Mouse (Mus musculus) left cerebral cortex, postnatal 14 days (tissue): ENCODE results near the gene Hist1h1d. TPM values are rescaled to one million over a fixed set of nuclear protein-coding genes. Genes with fewer than 3 reads are reported as not detected.

ENCODE experiments used
- DNase-seq, 2 experiments: peaks; one replicate each; pipeline ENCODE4 v3.0.0; 2021 to 2022; ENCODE audit warnings: low spot score in 2 of 2, mixed read lengths in 1 of 2
- intact Hi-C: fragments of 180-260 bp; cut with DNase I; formaldehyde crosslinking; loops from one replicate; pipeline ENCODE4 v1.15.1; 2025
- microRNA-seq, 2 experiments: library from miRNA; unstranded; fragments of <30 nt; microRNA quantifications; one replicate each; pipeline ENCODE4 v1.2.0; 2022
- total RNA-seq, 2 experiments: library from RNA; stranded (reverse); gene quantifications; 2 replicates each; pipeline ENCODE4 v1.2.3; 2021

The Hist1h1d gene
- total RNA-seq, 2 experiments from 2014 or later: 3.1 to 4.2 TPM

DNA sequence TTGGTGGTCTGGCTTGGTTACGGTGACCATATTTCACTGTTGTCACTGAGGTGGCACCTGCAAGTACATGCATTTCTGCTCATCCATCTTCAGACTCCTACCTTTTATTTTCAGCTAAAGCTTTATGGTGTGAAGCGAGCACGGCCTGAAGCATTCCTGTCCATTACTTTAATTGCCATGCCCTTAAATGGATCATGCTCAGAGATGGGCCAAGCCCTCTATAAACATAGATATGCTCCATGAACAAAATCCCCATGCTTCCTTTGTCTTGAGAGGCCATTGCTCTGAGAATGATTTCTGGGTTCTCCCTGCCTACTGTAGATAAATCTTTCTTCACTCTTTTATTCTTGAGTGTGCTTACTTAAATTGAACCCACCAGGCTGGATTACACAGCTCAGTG, 51.4 kb downstream of the Hist1h1d start:
- intact Hi-C loops: no loop called here
- DNase-seq: no peak

DNA sequence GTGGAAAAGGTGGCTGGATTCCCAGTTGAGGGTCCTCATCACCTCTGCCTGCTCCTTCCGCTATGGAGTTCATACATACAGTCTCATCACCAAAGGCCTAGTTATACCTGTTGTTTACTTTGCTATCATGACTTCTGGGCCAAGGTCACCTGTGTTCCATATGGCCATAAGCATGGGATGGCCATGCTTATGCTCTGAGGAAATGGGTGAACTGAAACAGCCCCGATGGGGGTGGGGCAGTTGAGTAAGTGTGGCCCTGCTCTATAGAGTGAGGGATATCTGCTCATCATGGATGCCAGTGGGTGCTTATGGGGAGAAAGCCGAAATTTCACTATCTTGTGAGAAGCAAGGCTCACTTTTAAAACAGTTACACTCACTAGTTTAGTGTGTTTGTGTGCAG, 52.0 kb downstream of the Hist1h1d start:
- no peak for DNase-seq
- intact Hi-C loops: no loop called here

DNA sequence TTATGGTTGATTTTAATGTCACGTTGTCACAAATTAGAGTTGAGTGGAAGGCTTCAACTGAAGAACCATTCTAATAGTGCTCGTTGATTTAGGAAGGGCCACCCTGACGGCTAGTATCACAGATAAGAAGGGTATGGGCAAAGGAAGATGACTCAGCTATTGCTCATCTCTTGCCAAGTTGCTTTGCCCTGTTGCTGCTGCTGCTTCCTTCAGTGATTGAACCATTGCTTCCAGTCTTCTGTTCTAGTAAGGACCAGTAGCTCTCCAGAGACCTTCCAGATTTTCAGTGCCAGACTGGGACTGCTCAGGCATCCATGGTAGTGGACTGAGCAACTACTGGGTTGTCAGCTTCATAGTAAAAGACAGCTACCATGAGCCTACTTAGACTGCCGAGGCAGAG, 56.1 kb downstream of the Hist1h1d start:
- intact Hi-C loops: no loop called here
- DNase-seq: no peak

DNA sequence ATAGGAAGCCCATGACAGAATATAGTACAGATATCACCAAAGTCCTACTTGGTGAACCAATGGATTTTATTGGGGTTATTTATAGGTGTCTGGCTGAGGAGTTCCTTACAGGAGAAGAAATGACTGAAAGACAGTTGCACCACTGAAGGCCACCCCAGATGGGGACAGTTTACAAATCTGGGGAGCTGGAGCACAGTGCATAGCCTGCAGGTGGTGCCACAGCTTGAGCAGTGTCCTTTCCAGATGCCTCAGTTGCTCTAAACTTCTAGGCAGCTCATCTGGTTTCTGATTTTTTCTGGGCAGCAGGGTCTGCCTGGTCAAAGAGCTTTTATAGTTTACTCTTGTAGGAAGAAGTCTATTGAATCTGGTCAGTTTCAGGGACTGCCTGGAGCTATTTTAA, 56.8 kb downstream of the Hist1h1d start:
- intact Hi-C loops: no loop called here
- no peak for DNase-seq

Small RNAs within 50 kb of the gene (microRNA-seq; reads per million reads assigned to microRNA genes)
- gene Gm44297 (0 reads per million in 2 experiments), gene Gm44359 (0 reads per million in 2 experiments), gene Gm44394 (0 reads per million in 2 experiments), gene n-TStga1 (0 reads per million in 2 experiments)

Other genes with a start within 250 kb of the Hist1h1d start
- 10 to 100 TPM; 39.5 TPM for gene Zfp322a, start 184.1 kb upstream of the Hist1h1d start, total RNA-seq
- gene Abt1, start 129.4 kb upstream of the Hist1h1d start, total RNA-seq: 1 to 10 TPM; 6.9 to 7.1 TPM
- not detected for gene Btn1a1, start 87.4 kb upstream of the Hist1h1d start, total RNA-seq
- 1 to 10 TPM in 1 of 2 experiments, under 1 TPM in 1; 0.82 to 1.3 TPM for gene Btn2a2, start 64.4 kb upstream of the Hist1h1d start, total RNA-seq
- 100 to 1,000 TPM; 264 to 291 TPM for gene Hist1h4h, start 22.2 kb upstream of the Hist1h1d start, total RNA-seq
- 10 to 100 TPM in 1 of 2 experiments, 1 to 10 TPM in 1; 4.3 to 21.5 TPM for gene Hist1h2af, start 19.4 kb upstream of the Hist1h1d start, total RNA-seq
- gene Hist1h3g, start 17.8 kb upstream of the Hist1h1d start, total RNA-seq: 1 to 10 TPM; 5.8 to 6.2 TPM
- under 1 TPM; 0.91 to 0.92 TPM for gene Hist1h2bh, start 9.9 kb upstream of the Hist1h1d start, total RNA-seq
- gene Hist1h3f, start 9.2 kb upstream of the Hist1h1d start, total RNA-seq: 10 to 100 TPM; 18.7 to 21.0 TPM
- 100 to 1,000 TPM; 150 to 165 TPM for gene Hist1h4f, start 1.6 kb upstream of the Hist1h1d start, total RNA-seq
- gene Hist1h3e, start 9.1 kb downstream of the Hist1h1d start, total RNA-seq: 10 to 100 TPM; 49.1 to 57.1 TPM
- 10 to 100 TPM in 1 of 2 experiments, 1 to 10 TPM in 1; 8.2 to 10.1 TPM for gene Hist1h2ae, start 18.0 kb downstream of the Hist1h1d start, total RNA-seq
- gene Hist1h2bg, start 18.1 kb downstream of the Hist1h1d start, total RNA-seq: 10 to 100 TPM; 79.2 to 92.9 TPM
- gene Hist1h2bf, start 20.9 kb downstream of the Hist1h1d start, total RNA-seq: 10 to 100 TPM; 24.6 to 36.3 TPM
- 1 to 10 TPM; 3.0 to 5.1 TPM for gene Hist1h2ad, start 21.1 kb downstream of the Hist1h1d start, total RNA-seq
- 1 to 10 TPM; 9.4 to 9.9 TPM for gene Hist1h3d, start 22.5 kb downstream of the Hist1h1d start, total RNA-seq
- 100 to 1,000 TPM; 132 to 148 TPM for gene Hist1h4d, start 28.3 kb downstream of the Hist1h1d start, total RNA-seq
- gene Hist1h2be, start 67.9 kb downstream of the Hist1h1d start, total RNA-seq: 1 to 10 TPM; 4.8 to 5.6 TPM
- gene Hist1h1e, start 69.3 kb downstream of the Hist1h1d start, total RNA-seq: 10 to 100 TPM; 53.4 to 69.1 TPM
- 1 to 10 TPM; 1.9 to 2.0 TPM for gene Hist1h2ac, start 130.7 kb downstream of the Hist1h1d start, total RNA-seq
- 10 to 100 TPM; 25.0 to 27.3 TPM for gene Hist1h2bc, start 130.9 kb downstream of the Hist1h1d start, total RNA-seq
- gene Hist1h1t, start 142.6 kb downstream of the Hist1h1d start, total RNA-seq: under 1 TPM in 1 of 2 experiments, not detected in 1; 0.40 TPM
- 100 to 1,000 TPM; 100 to 103 TPM for gene Hist1h4c, start 145.2 kb downstream of the Hist1h1d start, total RNA-seq
- gene Hfe, start 157.6 kb downstream of the Hist1h1d start, total RNA-seq: 1 to 10 TPM; 2.9 to 3.1 TPM
- 10 to 100 TPM; 55.8 to 75.9 TPM for gene Hist1h1c, start 185.5 kb downstream of the Hist1h1d start, total RNA-seq
- gene Hist1h3c, start 192.3 kb downstream of the Hist1h1d start, total RNA-seq: 1 to 10 TPM; 6.8 to 7.2 TPM
- gene Hist1h2bb, start 193.5 kb downstream of the Hist1h1d start, total RNA-seq: 10 to 100 TPM; 18.8 to 20.7 TPM
- gene Hist1h2ab, start 197.9 kb downstream of the Hist1h1d start, total RNA-seq: 10 to 100 TPM; 30.0 to 36.8 TPM
- 10 to 100 TPM; 16.5 to 23.8 TPM for gene Hist1h3b, start 199.0 kb downstream of the Hist1h1d start, total RNA-seq
- gene Hist1h4b, start 203.8 kb downstream of the Hist1h1d start, total RNA-seq: 10 to 100 TPM; 73.2 to 80.8 TPM
- 10 to 100 TPM; 68.8 to 69.0 TPM for gene Hist1h4a, start 208.0 kb downstream of the Hist1h1d start, total RNA-seq
- gene Hist1h3a, start 209.1 kb downstream of the Hist1h1d start, total RNA-seq: 10 to 100 TPM; 33.2 to 47.2 TPM
- 10 to 100 TPM; 20.4 to 29.2 TPM for gene Hist1h1a, start 210.4 kb downstream of the Hist1h1d start, total RNA-seq
- not detected for gene Trim38, start 216.7 kb downstream of the Hist1h1d start, total RNA-seq